Mouse (Mus musculus): ENCODE results near the gene Mroh9. TPM values are rescaled to one million over a fixed set of nuclear protein-coding genes. Genes with fewer than 3 reads are reported as not detected.

Gene Mroh9
- total and polyA plus RNA-seq, 3 experiments, result not detected

DNA sequence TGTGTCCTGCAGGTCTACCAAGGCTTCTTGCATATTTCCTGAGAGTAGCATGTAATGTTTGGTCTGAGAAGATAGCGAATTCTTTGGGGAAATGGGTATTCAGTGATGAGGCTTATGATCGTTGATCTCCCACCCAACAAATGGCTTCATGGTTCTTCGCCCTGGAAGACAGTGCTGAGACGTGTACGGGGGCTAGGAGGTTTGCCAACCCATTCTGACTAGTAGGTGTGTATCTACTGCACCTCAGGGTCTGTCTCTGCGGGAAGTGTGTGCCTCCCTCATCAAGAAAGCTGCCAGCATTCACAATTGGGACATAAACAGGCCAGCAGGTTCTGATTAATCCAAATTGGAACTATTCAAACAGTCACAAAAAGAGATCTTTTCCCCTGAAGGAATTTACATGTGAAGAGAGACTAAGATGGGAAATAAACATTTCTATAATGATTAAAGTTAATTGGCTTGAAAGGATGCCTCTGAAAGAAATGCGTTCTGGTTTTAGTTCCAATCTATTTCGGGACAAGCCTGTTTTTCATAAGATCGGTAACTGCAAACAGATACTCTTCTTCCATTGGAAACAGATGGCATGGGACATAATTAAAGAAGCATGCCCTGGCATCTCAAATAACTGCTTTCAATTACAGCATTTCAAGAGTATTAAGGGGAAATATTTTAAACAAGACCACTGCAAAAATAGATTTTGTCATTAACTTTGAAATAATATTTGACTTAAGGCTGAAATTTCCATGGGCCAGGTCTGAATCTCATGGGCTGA lies 43.8 kb upstream of the Mroh9 start:
- in situ Hi-C loops (cut with MboI; ENCODE audit: low pct_ligation_motif_present, low pct_unique_long_range_greater_than_20kb, low sequenced_read_pairs), result no loop called here
- Histone ChIP-seq H3K36me3 (replicated peaks in 1 of 2; ENCODE audit: control insufficient read depth in 1 of 2, insufficient read depth in 1 of 2, low read length in 1 of 2) (no peaks in the 10 kb centered on the region), H3K4me2 (ENCODE audit: insufficient read depth, low read depth, poor library complexity, severe bottlenecking) (no peak overlapping the region), H3K27me3 (replicated peaks) (no peaks in the 10 kb centered on the region), H3K9me3 (replicated peaks; ENCODE audit: low read length) (no peaks in the 10 kb centered on the region), H3K27ac (ENCODE audit: insufficient read depth, low read depth) (no peak overlapping the region), H3K79me2 (replicated peaks; ENCODE audit: control insufficient read depth, extremely low read depth, insufficient read depth, poor library complexity, severe bottlenecking) (no peaks in the 10 kb centered on the region), H3K9ac (ENCODE audit: insufficient read depth, low read depth) (no peak overlapping the region), H3K4me1 (ENCODE audit: control insufficient read depth in 1 of 2, insufficient read depth in 2 of 2) (peaks cover 0 to 5% of the 10 kb centered on the region in 2 experiments; a peak in 1 of 4 replicates), H3K4me3 (replicated peaks in 1 of 3; ENCODE audit: low read depth in 2 of 3, low read length in 2 of 3, poor library complexity in 1 of 3) (no peak overlapping the region)
- TF ChIP-seq NELFE (IDR thresholded peaks at IDR 0.05; ENCODE audit: low read depth, low read length), result no peak
- TF ChIP-seq HCFC1 (IDR thresholded peaks at IDR 0.05; ENCODE audit: low read depth, low read length), result no peak
- no peak for TF ChIP-seq ZMIZ1 (IDR thresholded peaks at IDR 0.05; ENCODE audit: low read depth, low read length)
- no peak for TF ChIP-seq SIN3A (IDR thresholded peaks at IDR 0.05; ENCODE audit: low read length)
- no peak for TF ChIP-seq GABPA (IDR thresholded peaks at IDR 0.05; ENCODE audit: insufficient replicate concordance, low read depth, low read length)
- no peak for TF ChIP-seq POLR2AphosphoS2 (IDR thresholded peaks at IDR 0.05; ENCODE audit: low read depth, low read length)
- no peak for TF ChIP-seq CTCF (conservative IDR thresholded peaks at IDR 0.05 in 1 of 2, IDR thresholded peaks at IDR 0.05 in 1 of 2; ENCODE audit: low read depth in 2 of 2, low read length in 2 of 2)
- no peak for TF ChIP-seq POLR2A (IDR thresholded peaks at IDR 0.05; ENCODE audit: low read depth, low read length)
- TF ChIP-seq TBP (conservative IDR thresholded peaks at IDR 0.05; ENCODE audit: low read depth, low read length), result no peak
- no peak for TF ChIP-seq NRF1 (IDR thresholded peaks at IDR 0.05; ENCODE audit: low read depth, low read length)
- no peak for TF ChIP-seq USF1 (IDR thresholded peaks at IDR 0.05; ENCODE audit: low read depth, low read length)
- TF ChIP-seq ZNF384 (IDR thresholded peaks at IDR 0.05; ENCODE audit: low read depth, low read length), result no peak
- TF ChIP-seq MAZ (IDR thresholded peaks at IDR 0.05; ENCODE audit: low read depth, low read length), result no peak
- no peak for TF ChIP-seq JUN (IDR thresholded peaks at IDR 0.05; ENCODE audit: insufficient read depth, low read depth, low read length)
- no peak for TF ChIP-seq ELF1 (IDR thresholded peaks at IDR 0.05; ENCODE audit: low read depth, low read length)
- no peak for TF ChIP-seq USF2 (conservative IDR thresholded peaks at IDR 0.05; ENCODE audit: low read depth, low read length)
- DNase-seq (ENCODE audit: extremely low read depth), result no peak
- dilution Hi-C loops (cut with MboI; ENCODE audit: extremely low pct_ligation_motif_present, extremely low pct_unique_long_range_greater_than_20kb, low sequenced_read_pairs), result no loop called here

DNA sequence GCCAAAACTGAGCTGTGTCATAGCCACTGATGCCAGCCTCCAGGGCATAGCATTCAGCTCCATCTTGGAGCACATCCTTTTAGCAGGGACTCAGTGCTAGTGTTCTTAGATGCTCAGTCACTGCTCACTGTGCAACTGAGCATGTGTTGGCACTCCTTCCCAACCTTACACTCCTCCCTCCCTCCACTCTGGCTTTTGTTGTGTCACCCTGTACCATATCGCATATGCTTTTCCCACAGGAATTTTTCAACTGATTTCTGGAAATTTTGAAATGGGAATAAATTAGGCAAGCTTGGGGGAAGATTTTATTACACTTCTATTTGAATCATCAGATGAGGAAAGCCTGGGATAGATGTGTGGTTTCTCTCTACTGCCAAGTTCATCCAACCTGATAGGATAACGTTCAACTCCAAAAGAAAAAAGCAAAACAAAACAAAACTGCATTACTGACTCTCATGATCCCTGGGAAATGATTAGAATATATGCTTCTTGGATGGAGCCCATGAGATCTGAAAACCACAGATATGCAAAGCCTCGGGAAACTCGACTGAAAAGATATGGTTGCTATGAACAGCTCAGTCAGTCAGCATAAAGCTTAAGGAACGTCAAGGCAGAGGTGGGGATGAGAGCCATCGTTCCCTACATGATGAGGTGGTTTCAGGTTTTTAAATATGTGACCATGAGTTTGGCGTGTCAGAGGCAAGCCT lies 40.9 kb upstream of the Mroh9 start:
- in situ Hi-C loops (cut with MboI; ENCODE audit: low pct_ligation_motif_present, low pct_unique_long_range_greater_than_20kb, low sequenced_read_pairs), result no loop called here
- Histone ChIP-seq H3K4me3 (replicated peaks in 1 of 3; ENCODE audit: low read depth in 2 of 3, low read length in 2 of 3, poor library complexity in 1 of 3) (no peak overlapping the region), H3K27me3 (replicated peaks) (no peaks in the 10 kb centered on the region), H3K36me3 (replicated peaks in 1 of 2; ENCODE audit: control insufficient read depth in 1 of 2, insufficient read depth in 1 of 2, low read length in 1 of 2) (no peaks in the 10 kb centered on the region), H3K4me1 (ENCODE audit: control insufficient read depth in 1 of 2, insufficient read depth in 2 of 2) (peaks cover 0 to 5% of the 10 kb centered on the region in 2 experiments; a peak in 1 of 4 replicates), H3K9ac (ENCODE audit: insufficient read depth, low read depth) (no peak overlapping the region), H3K9me3 (replicated peaks; ENCODE audit: low read length) (no peaks in the 10 kb centered on the region), H3K27ac (ENCODE audit: insufficient read depth, low read depth) (no peak overlapping the region), H3K79me2 (replicated peaks; ENCODE audit: control insufficient read depth, extremely low read depth, insufficient read depth, poor library complexity, severe bottlenecking) (no peaks in the 10 kb centered on the region), H3K4me2 (ENCODE audit: insufficient read depth, low read depth, poor library complexity, severe bottlenecking) (0 out of 2 replicates have a peak overlapping the region, but pooled peaks have one; percentile 29)
- no peak for DNase-seq (ENCODE audit: extremely low read depth)
- TF ChIP-seq PAX5 (IDR thresholded peaks at IDR 0.05; ENCODE audit: low read length) (no peak), ZC3H11A (IDR thresholded peaks at IDR 0.05; ENCODE audit: low read depth, low read length) (no peak), MAZ (IDR thresholded peaks at IDR 0.05; ENCODE audit: low read depth, low read length) (no peak)
- dilution Hi-C loops (cut with MboI; ENCODE audit: extremely low pct_ligation_motif_present, extremely low pct_unique_long_range_greater_than_20kb, low sequenced_read_pairs), result no loop called here
